Mouse (Mus musculus) MEL (cell line): ENCODE results near the gene Idi1.

Experiments
- CHD1 ChIP-seq: IDR thresholded peaks from 2 replicates; pipeline ENCODE4 v1.6.1; 2012; ENCODE audit warnings: low read depth, mild to moderate bottlenecking, inconsistent platforms, low read length, improper control_type of control experiment
- CTCF ChIP-seq, 3 experiments: IDR thresholded peaks in 2 of 3; conservative IDR thresholded peaks in 1 of 3; 2 replicates each; pipeline ENCODE4 v1.5.1; 2011 to 2012; ENCODE audit warnings: low read length in 3 of 3, low read depth in 2 of 3, mild to moderate bottlenecking in 2 of 3, improper control_type of control experiment in 1 of 3, inconsistent platforms in 1 of 3, mixed read lengths in 1 of 3, moderate library complexity in 1 of 3; ENCODE audit not compliant: control insufficient read depth in 1 of 3, insufficient read depth in 1 of 3, poor library complexity in 1 of 3, severe bottlenecking in 1 of 3
- EP300 ChIP-seq, 2 experiments: IDR thresholded peaks; 2 replicates each; pipeline ENCODE4 v1.6.1; 2011; ENCODE audit warnings: improper control_type of control experiment in 2 of 2, low read length in 2 of 2, low read depth in 1 of 2, mild to moderate bottlenecking in 1 of 2
- GATA1 ChIP-seq: IDR thresholded peaks from 2 replicates; pipeline ENCODE4 v1.6.1; 2011; ENCODE audit warnings: low read depth, low read length, improper control_type of control experiment
- MAX ChIP-seq: IDR thresholded peaks from 2 replicates; pipeline ENCODE4 v1.6.1; 2011; ENCODE audit warnings: low read length, improper control_type of control experiment
- POLR2A ChIP-seq, 2 experiments: IDR thresholded peaks; 2 replicates each; pipeline ENCODE4 v1.6.1; 2011 to 2012; ENCODE audit warnings: low read length in 2 of 2, mild to moderate bottlenecking in 2 of 2, control low read depth in 1 of 2, improper control_type of control experiment in 1 of 2, low read depth in 1 of 2, moderate library complexity in 1 of 2; ENCODE audit not compliant: control insufficient read depth in 1 of 2, insufficient read depth in 1 of 2, poor library complexity in 1 of 2
- POLR2AphosphoS2 ChIP-seq: IDR thresholded peaks from 2 replicates; pipeline ENCODE4 v1.6.1; 2011; ENCODE audit warnings: low read length, improper control_type of control experiment
- RCOR1 ChIP-seq: IDR thresholded peaks from 2 replicates; pipeline ENCODE4 v1.6.1; 2012; ENCODE audit warnings: low read depth, mild to moderate bottlenecking, inconsistent platforms, low read length, improper control_type of control experiment
- SIN3A ChIP-seq: IDR thresholded peaks from 2 replicates; pipeline ENCODE4 v1.6.1; 2012; ENCODE audit warnings: low read length, improper control_type of control experiment, inconsistent platforms
- TAL1 ChIP-seq: IDR thresholded peaks from 2 replicates; pipeline ENCODE4 v1.6.1; 2012; ENCODE audit warnings: mild to moderate bottlenecking, inconsistent platforms, low read length, moderate library complexity, mixed read lengths
- TCF12 ChIP-seq: IDR thresholded peaks from 2 replicates; pipeline ENCODE4 v1.6.1; 2014; ENCODE audit warnings: low read depth, mild to moderate bottlenecking, inconsistent platforms, low read length, improper control_type of control experiment, moderate library complexity

DNA sequence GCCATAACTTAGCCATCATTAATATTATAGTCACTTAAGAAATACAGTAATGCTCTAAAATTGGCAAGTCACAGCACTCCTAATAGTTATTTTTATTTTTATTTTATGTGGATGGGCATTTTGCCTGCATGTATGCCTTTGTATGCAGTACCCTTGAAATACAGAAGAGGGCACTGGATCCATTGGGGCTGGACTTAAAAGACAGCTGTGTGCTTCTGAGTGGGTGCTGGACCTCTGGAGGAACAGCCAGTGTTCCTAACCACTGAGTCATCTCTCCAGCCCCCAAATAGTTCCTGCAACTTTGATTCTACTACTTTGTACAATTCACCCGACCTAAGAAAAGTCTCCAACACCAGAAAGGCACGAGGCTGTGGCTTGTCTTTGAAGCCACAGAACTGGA lies 37.6 kb upstream of the Idi1 start:
- TF ChIP-seq CTCF (IDR thresholded peaks at IDR 0.05 in 2 of 3, conservative IDR thresholded peaks at IDR 0.05 in 1 of 3; ENCODE audit: control insufficient read depth in 1 of 3, insufficient read depth in 1 of 3, low read depth in 2 of 3, low read length in 3 of 3, poor library complexity in 1 of 3, severe bottlenecking in 1 of 3) = peak; percentile 18 to 57 (median 43); a peak in 5 of 6 replicates
- TF ChIP-seq MAX = no peak
- TF ChIP-seq RCOR1 = no peak
- no peak for TF ChIP-seq POLR2A (IDR thresholded peaks at IDR 0.05; ENCODE audit: control insufficient read depth in 1 of 2, insufficient read depth in 1 of 2, low read depth in 1 of 2, low read length in 2 of 2, poor library complexity in 1 of 2)
- TF ChIP-seq SIN3A = no peak
- TF ChIP-seq CHD1 = no peak
- no peak for TF ChIP-seq EP300 (IDR thresholded peaks at IDR 0.05; ENCODE audit: low read depth in 1 of 2, low read length in 2 of 2)
- TF ChIP-seq TAL1 = no peak
- TF ChIP-seq POLR2AphosphoS2 = no peak
- TF ChIP-seq GATA1 = no peak
- TF ChIP-seq TCF12 = no peak
